Mouse (Mus musculus): ENCODE measurements around the gene H2-M5. TPM values are rescaled to one million over a fixed set of nuclear protein-coding genes. Genes with fewer than 3 reads are reported as not detected.
"Not testable (repeated sequence)": the region's sequence is repeated elsewhere in the genome, so short reads cannot be mapped to it uniquely, and the experiment has no call there.

H2-M5 gene
- 1 to 10 TPM; 3.6 to 3.9 TPM for total RNA-seq (2021)

- no peak for DNase-seq (ENCODE audit: extremely low spot score in 1 of 2, low spot score in 2 of 2)
- intact Hi-C loops (cut with DNase I): no loop called here
These were observed at the start of gene H2-M5 for GRCm38 (mm10) chr17:36989437-36989836. TSS of gene H2-M5 (minus strand) at chr17:36989537.

DNA sequence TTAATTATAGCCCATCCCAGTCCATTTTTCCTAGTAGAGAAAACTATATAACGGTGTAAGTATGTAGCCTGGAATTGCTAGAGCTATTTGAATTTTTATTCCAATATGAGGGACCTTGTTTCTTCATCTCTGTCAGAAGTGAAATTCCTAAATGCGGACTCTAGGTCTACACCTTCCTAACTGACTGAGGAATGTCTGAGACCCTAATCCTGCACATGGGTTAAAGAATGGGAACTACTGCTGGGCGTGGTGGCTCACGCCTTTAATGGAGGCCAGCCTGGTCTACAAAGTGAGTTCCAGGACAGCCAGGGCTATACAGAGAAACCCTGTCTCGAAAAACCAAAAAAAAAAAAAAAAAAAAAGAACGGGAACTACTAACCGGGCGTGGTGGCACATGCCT lies 39.8 kb upstream of the H2-M5 start:
- no peak for DNase-seq (ENCODE audit: extremely low spot score in 1 of 2, low spot score in 2 of 2)
- intact Hi-C loops (cut with DNase I): no loop called here

GRCm38 (mm10) chr17:37028683-37029120 lies 39.4 kb upstream of the H2-M5 start:
- peak; percentile 94 to 95 for DNase-seq (ENCODE audit: extremely low spot score in 1 of 2, low spot score in 2 of 2)
- intact Hi-C loops (cut with DNase I): no loop called here

- intact Hi-C loops (cut with DNase I): no loop called here
- no peak for DNase-seq (ENCODE audit: extremely low spot score in 1 of 2, low spot score in 2 of 2)
These were observed 38.9 kb upstream of the H2-M5 start for GRCm38 (mm10) chr17:37028212-37028611.

GRCm38 (mm10) chr17:37027486-37027885 lies 38.1 kb upstream of the H2-M5 start:
- intact Hi-C loops (cut with DNase I): no loop called here

DNA sequence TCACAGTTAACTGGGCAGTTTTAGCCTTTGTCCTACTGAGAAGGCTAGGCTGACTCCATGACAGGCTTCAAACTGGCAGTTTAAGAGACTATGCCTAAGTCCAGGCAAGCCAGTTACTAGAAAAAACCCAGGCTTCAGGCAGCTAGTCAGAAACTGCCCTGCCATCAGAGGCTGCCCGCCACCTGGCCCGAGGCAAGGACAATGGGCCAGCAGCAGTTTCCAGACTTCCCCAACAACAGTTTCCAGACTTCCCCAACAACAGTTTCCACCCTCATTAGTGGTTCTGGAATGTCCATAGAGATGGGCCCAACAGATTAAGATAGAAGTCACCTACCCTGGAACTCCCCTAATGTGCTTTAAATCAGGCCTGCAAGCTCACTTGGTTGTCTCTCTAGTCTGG lies 37.1 kb upstream of the H2-M5 start:
- intact Hi-C loops (cut with DNase I): no loop called here
- no peak for DNase-seq (ENCODE audit: extremely low spot score in 1 of 2, low spot score in 2 of 2)

More at GRCm38 (mm10) chr17:37027486-37027885, 38.1 kb upstream of the H2-M5 start:
- DNase-seq (ENCODE audit: extremely low spot score in 1 of 2, low spot score in 2 of 2): no peak

DNA sequence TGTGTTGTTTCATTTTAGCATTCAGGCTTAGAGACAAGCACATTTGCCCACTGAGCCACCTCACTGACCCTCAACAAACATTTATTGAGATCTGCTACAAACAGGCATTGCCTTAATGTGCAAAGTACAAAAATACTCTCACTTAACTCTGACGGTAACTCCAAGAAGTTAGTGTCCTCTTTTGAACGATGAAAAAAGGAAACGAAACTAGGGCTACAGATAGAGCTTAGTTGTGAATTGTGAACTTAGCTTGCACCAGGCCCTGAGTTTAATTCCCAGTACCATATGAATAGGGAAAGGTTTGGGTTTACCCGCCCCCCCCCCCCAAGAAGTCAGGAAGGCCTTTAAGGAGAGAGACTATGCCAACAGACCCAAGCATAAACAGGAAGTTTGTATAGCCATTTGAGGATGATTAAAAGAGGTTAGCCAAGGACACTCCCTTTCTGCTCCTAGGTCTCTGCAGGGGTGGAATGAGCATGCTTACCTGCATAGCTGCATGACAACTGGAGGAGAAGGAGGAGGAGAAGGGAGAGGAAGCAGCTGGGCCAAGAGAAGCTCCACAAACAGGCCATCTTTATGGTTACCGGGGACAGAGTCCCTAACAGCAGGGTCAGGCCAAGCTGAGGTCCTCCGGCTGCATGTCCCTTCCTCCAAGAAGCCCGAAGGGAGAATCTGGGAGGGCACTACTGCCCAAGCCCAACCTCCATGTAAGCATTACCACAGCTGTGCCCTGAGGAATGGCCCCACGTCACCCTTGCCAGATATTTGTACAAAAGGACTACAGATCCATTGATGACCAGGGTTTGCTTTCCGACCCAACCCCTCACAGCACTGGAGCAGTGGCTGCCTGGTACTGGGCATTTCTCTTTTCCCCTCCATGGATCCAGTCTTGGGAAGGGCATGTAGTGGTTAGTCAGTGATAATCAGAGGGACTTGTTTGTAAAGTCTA lies 33.6 kb upstream of the H2-M5 start, which contains the start of gene Mog:
Mog (minus strand) TSS at position 771 of the 949 bp plus-strand sequence.
- intact Hi-C loops (cut with DNase I): no loop called here
- DNase-seq (ENCODE audit: extremely low spot score in 1 of 2, low spot score in 2 of 2): no peak

DNA sequence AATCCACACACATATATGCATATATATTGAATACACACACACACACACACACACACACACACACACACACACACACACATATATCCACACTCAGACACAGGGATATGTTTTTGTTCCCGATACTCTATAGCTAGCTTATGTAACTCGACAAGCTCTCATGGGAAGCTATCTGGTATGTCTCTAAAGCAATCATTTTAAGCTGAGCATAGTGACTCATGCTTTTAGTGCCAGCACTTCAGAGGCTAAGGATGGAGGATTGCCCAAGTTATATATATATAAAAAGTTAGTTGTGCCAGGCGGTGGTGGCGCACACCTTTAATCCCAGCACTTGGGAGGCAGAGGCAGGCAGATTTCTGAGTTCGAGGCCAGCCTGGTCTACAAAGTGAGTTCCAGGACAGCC lies 29.9 kb upstream of the H2-M5 start:
- intact Hi-C loops (cut with DNase I); DNase-seq (ENCODE audit: extremely low spot score in 1 of 2, low spot score in 2 of 2): not testable (repeated sequence)

GRCm38 (mm10) chr17:37018328-37018727 lies 29.0 kb upstream of the H2-M5 start:
- intact Hi-C loops (cut with DNase I): no loop called here
- no peak for DNase-seq (ENCODE audit: extremely low spot score in 1 of 2, low spot score in 2 of 2)

GRCm38 (mm10) chr17:37016333-37016732 lies 27.0 kb upstream of the H2-M5 start:
- intact Hi-C loops (cut with DNase I): no loop called here
- DNase-seq (ENCODE audit: extremely low spot score in 1 of 2, low spot score in 2 of 2): no peak

DNA sequence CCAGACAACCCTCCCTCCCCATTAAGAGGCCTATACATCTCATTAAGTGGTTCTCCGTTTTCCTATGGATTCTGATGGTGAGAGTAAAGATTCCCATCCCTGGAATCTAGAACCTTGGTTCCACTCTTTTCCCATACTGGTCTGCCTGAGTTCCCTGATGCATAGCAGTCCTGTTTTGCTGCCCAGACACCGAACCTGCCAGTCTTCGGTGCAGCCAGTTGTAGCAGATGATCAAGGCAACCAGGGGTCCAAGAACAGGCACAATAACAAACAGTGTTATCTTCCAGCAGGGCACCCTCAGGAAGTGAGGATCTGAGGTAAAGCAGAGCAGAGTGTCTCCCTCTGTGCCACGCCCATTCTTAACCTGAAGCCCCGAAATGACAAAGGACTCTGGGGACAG lies 22.8 kb upstream of the H2-M5 start:
- DNase-seq (ENCODE audit: extremely low spot score in 1 of 2, low spot score in 2 of 2): no peak
- intact Hi-C loops (cut with DNase I): no loop called here

GRCm38 (mm10) chr17:37011719-37012118 lies 22.4 kb upstream of the H2-M5 start:
- intact Hi-C loops (cut with DNase I): no loop called here

GRCm38 (mm10) chr17:37009460-37010042 lies 20.2 kb upstream of the H2-M5 start:
- intact Hi-C loops (cut with DNase I): no loop called here
- DNase-seq (ENCODE audit: extremely low spot score in 1 of 2, low spot score in 2 of 2): no peak

More at GRCm38 (mm10) chr17:37011719-37012118, 22.4 kb upstream of the H2-M5 start:
- no peak for DNase-seq (ENCODE audit: extremely low spot score in 1 of 2, low spot score in 2 of 2)

GRCm38 (mm10) chr17:37008161-37008560 lies 18.8 kb upstream of the H2-M5 start:
- intact Hi-C loops (cut with DNase I): no loop called here
- DNase-seq (ENCODE audit: extremely low spot score in 1 of 2, low spot score in 2 of 2): no peak

DNA sequence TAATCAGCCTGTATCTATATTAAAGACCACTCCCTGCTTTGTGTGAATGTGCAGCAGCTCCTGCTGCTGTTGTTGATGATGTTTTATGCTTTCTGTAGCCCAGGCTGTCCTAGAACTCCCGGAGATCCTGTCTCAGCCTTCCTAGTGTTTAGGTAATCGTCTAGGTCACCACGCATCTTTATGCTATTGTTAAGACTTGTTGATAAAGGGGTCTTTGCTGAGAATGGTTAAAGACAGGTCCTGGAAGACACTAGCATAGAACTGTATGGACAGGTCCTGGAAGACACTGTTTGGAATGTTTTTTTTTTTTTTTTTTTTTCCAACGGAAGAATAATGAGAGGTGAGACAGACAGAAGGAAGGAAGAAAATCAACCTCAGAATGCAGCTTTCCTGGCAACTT lies 14.0 kb upstream of the H2-M5 start:
- DNase-seq (ENCODE audit: extremely low spot score in 1 of 2, low spot score in 2 of 2): no peak
- intact Hi-C loops (cut with DNase I): loop anchor here (5.0 kb wide), 2 partner anchors 44 to 46 kb away; partner anchors contain the start of genes Gabbr1, Znrd1 and Znrd1as

GRCm38 (mm10) chr17:37002364-37003330 lies 13.3 kb upstream of the H2-M5 start:
- peak; percentile 59 to 77 for DNase-seq (ENCODE audit: extremely low spot score in 1 of 2, low spot score in 2 of 2)
- intact Hi-C loops (cut with DNase I): loop anchor here (5.0 kb wide), 2 partner anchors 45 kb away; partner anchors contain the start of genes Gabbr1, Znrd1 and Znrd1as

DNA sequence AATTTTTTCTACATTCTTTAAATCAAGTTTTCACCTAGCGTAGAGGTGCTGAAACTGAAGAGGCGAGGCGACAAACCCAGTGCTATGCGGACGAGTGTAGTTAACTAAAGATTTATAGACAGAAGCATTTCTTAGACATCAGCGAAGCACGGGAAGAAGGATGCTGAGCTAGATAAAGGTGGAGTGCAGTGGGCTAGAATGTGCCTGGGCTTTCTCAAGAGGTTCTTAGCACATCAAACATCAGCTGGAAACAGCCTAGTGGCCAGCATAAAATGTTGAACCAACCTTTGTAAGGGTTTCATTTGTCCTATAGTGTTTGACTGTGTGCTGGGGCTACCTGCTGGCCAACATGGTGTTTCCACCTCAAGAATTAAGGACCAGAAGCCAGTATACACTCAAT lies 11.5 kb upstream of the H2-M5 start, which contains the start of gene Zfp57:
Zfp57 (plus strand) TSS at position 301 of the 400 bp plus-strand sequence.
- intact Hi-C loops (cut with DNase I): loop anchor here (5.0 kb wide), 2 partner anchors 44 to 46 kb away; partner anchors contain the start of genes Gabbr1, Znrd1 and Znrd1as
- DNase-seq (ENCODE audit: extremely low spot score in 1 of 2, low spot score in 2 of 2): no peak

GRCm38 (mm10) chr17:36998477-36998876 lies 9.1 kb upstream of the H2-M5 start:
- intact Hi-C loops (cut with DNase I): no loop called here
- DNase-seq (ENCODE audit: extremely low spot score in 1 of 2, low spot score in 2 of 2): no peak
